ENCODE assay signal across 18 mouse cellular contexts in the genomic region with DNA sequence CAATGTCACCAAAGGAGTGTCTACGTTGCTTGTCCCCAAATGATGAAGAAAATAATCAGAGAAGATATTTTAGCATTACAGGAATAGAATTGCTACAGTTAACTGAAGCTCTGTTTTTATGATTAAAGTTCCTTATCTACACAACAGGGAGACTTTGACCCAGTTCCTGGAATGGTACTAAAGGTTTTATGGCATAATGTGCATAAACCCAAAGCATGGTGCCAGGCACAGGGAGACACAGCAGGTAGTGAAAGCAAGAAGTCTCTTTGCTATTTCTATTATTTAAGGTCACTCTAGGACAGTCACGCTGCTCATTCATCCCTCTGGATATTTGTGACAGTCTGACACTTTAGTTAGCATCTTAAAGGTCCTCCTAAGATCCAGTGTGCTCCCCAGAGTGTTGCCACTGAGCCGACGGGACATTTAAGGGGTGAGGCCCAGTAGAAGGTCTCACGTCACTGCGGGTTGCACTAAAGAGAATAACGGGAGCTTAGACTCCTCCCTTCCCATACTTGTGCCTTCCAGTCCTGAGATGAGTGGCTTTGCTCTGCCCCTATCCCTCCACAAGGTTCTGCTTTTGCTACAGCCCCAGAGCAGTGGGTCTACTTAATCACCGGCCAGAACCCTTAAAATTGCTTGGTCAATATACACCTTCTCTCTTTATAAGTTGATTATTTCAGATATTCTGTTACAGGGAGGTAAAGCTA.
"Had no signal": no experiment of that assay in that cellular context is flagged by ENCODE, and none has a peak within 500 bp of the region (broad histone marks: within the 10 kb centered on the region; RNA-seq: fewer than 3 reads in every experiment).

No protein-coding gene starts in this region.

- H3K27me3 ChIP-seq: limb, embryonic 12.5 days; limb, embryonic 15.5 days; liver, embryonic 13.5 days; neural tube, embryonic 12.5 days; neural tube, embryonic 15.5 days had no signal

- H3K9me3 ChIP-seq: limb, embryonic 12.5 days; limb, embryonic 15.5 days; liver, embryonic 13.5 days; neural tube, embryonic 12.5 days; neural tube, embryonic 15.5 days had no signal

- H3K27ac ChIP-seq: kidney, postnatal 0 days; limb, embryonic 12.5 days; limb, embryonic 15.5 days; liver, embryonic 13.5 days; neural tube, embryonic 12.5 days; neural tube, embryonic 15.5 days had no signal

- DNase-seq: kidney, adult 2 months; kidney, postnatal 36 days; left cerebral cortex, postnatal 4 days; liver, embryonic 13.5 days; lung, adult 2 months; lung, postnatal 14 days; lung, postnatal 4 days; midbrain, embryonic 14.5 days; retina, postnatal 1 day; right cerebral cortex, postnatal 25 days; thymus, adult 18-20 months; thymus, postnatal 36 days had no signal

- H3K4me1 ChIP-seq: limb, embryonic 12.5 days; limb, embryonic 15.5 days; liver, embryonic 13.5 days; neural tube, embryonic 12.5 days; neural tube, embryonic 15.5 days had no signal

- H3K36me3 ChIP-seq: limb, embryonic 12.5 days; limb, embryonic 15.5 days; liver, embryonic 13.5 days; neural tube, embryonic 12.5 days; neural tube, embryonic 15.5 days had no signal

- H3K4me2 ChIP-seq: limb, embryonic 12.5 days; limb, embryonic 15.5 days; liver, embryonic 13.5 days; neural tube, embryonic 12.5 days; neural tube, embryonic 15.5 days had no signal

- H3K4me3 ChIP-seq: limb, embryonic 12.5 days; limb, embryonic 15.5 days; liver, embryonic 13.5 days; neural tube, embryonic 12.5 days; neural tube, embryonic 15.5 days had no signal

- H3K9ac ChIP-seq: limb, embryonic 12.5 days; limb, embryonic 15.5 days; liver, embryonic 13.5 days; neural tube, embryonic 12.5 days; neural tube, embryonic 15.5 days had no signal

- ATAC-seq: inflammation-experienced regulatory T-cells, adult 6 months had no signal
